In genomic region chr11:53890906-53891504, GRCm38 (mm10) we compare ENCODE assay signal across 8 mouse cellular contexts. TPM values are rescaled to one million over a fixed set of nuclear protein-coding genes. Genes with fewer than 3 reads are reported as not detected.
DNase-seq lines count a peak whose midpoint lies in the region; ATAC-seq and TF ChIP-seq lines count a peak whose summit lies in the region.

No protein-coding gene starts in this region.

- H3K4me1 ChIP-seq in heart, embryonic 11.5 days (ENCODE audit: control insufficient read depth, insufficient read depth, low read length), result peaks cover 13% of the 10 kb centered on the region; the same call in 1 of the 2 replicates
- H3K4me1 ChIP-seq in embryonic fibroblast, embryonic 13.5 days (ENCODE audit: control insufficient read depth, insufficient read depth, low read length), result no peaks in the 10 kb centered on the region; the same call in 1 of the 2 replicates
- H3K4me1 ChIP-seq in intestine, embryonic 15.5 days (replicated peaks), result peaks cover 22% of the 10 kb centered on the region
- peaks cover 19% of the 10 kb centered on the region for H3K4me1 ChIP-seq in midbrain, embryonic 16.5 days (ENCODE audit: control insufficient read depth, insufficient read depth, low read length)

- no peak for TF ChIP-seq CTCF in embryonic fibroblast, embryonic 13.5 days (IDR thresholded peaks at IDR 0.05; ENCODE audit: borderline replicate concordance, insufficient read depth, low read length)

- no peaks in the 10 kb centered on the region for H3K9me3 ChIP-seq in heart, embryonic 11.5 days (replicated peaks; ENCODE audit: control insufficient read depth, low read length)
- no peaks in the 10 kb centered on the region for H3K9me3 ChIP-seq in intestine, embryonic 15.5 days
- H3K9me3 ChIP-seq in midbrain, embryonic 16.5 days (replicated peaks; ENCODE audit: control insufficient read depth, low read length, poor library complexity, severe bottlenecking), result no peaks in the 10 kb centered on the region

- DNase-seq in heart, postnatal 14 days, result no peak
- peak; percentile 10 for DNase-seq in ES-CJ7 (ENCODE audit: low read depth, low spot score)
- DNase-seq in T-cell, adult 2 months (ENCODE audit: low spot score), result no peak
- no peak for DNase-seq in urinary bladder, adult 2 months (ENCODE audit: low spot score)

- TF ChIP-seq POLR2A in embryonic fibroblast, embryonic 13.5 days (IDR thresholded peaks at IDR 0.05; ENCODE audit: low read depth, low read length), result no peak

- no peaks in the 10 kb centered on the region for H3K27me3 ChIP-seq in heart, embryonic 11.5 days (ENCODE audit: control insufficient read depth, insufficient read depth, low read length)
- H3K27me3 ChIP-seq in intestine, embryonic 15.5 days (replicated peaks), result no peaks in the 10 kb centered on the region
- no peaks in the 10 kb centered on the region for H3K27me3 ChIP-seq in midbrain, embryonic 16.5 days (ENCODE audit: control insufficient read depth, insufficient read depth, low read depth, low read length)

- intact Hi-C loops in heart, postnatal 14 days (cut with DNase I), result no loop called here

- H3K36me3 ChIP-seq in heart, embryonic 11.5 days (ENCODE audit: control insufficient read depth, insufficient read depth, low read length), result no peaks in the 10 kb centered on the region
- no peaks in the 10 kb centered on the region for H3K36me3 ChIP-seq in intestine, embryonic 15.5 days
- peaks cover 2% of the 10 kb centered on the region; the same call in 1 of the 2 replicates for H3K36me3 ChIP-seq in midbrain, embryonic 16.5 days (ENCODE audit: control insufficient read depth, insufficient read depth, low read length)

- 3% methylated on average over 33 of the region's 33 CpGs for WGBS in heart, embryonic 11.5 days (ENCODE audit: insufficient replicate concordance)
- WGBS in intestine, embryonic 15.5 days, result 2% methylated on average over 33 of the region's 33 CpGs
- WGBS in midbrain, embryonic 16.5 days, result 3% methylated on average over 33 of the region's 33 CpGs

- peak overlapping the region; percentile 89 for H3K4me2 ChIP-seq in heart, embryonic 11.5 days
- H3K4me2 ChIP-seq in intestine, embryonic 15.5 days (replicated peaks), result peak overlapping the region; percentile 91
- H3K4me2 ChIP-seq in midbrain, embryonic 16.5 days (ENCODE audit: low read length), result peak overlapping the region; percentile 82

- ATAC-seq in heart, embryonic 11.5 days (replicated peaks; ENCODE audit: insufficient number of reproducible peaks, low FRiP score, low TSS enrichment), result peak; percentile 15; the same call in 1 of the 2 replicates
- no peak for ATAC-seq in intestine, embryonic 15.5 days
- ATAC-seq in midbrain, embryonic 16.5 days, result no peak; the same call in none of the 2 replicates

- H3K27ac ChIP-seq in heart, embryonic 11.5 days (ENCODE audit: low read depth, low read length), result peak overlapping the region; percentile 18; the same call in 1 of the 2 replicates
- no peak overlapping the region for H3K27ac ChIP-seq in embryonic fibroblast, embryonic 13.5 days (ENCODE audit: insufficient read depth, low read length)
- peak overlapping the region; percentile 66 for H3K27ac ChIP-seq in intestine, embryonic 15.5 days
- H3K27ac ChIP-seq in midbrain, embryonic 16.5 days (ENCODE audit: low read length), result peak overlapping the region; percentile 63

- H3K4me3 ChIP-seq in heart, embryonic 11.5 days (ENCODE audit: low read depth, low read length), result peak overlapping the region; percentile 65
- peak overlapping the region; percentile 67 for H3K4me3 ChIP-seq in embryonic fibroblast, embryonic 13.5 days (ENCODE audit: insufficient read depth, low read length)
- peak overlapping the region; percentile 61 for H3K4me3 ChIP-seq in intestine, embryonic 15.5 days (replicated peaks)
- H3K4me3 ChIP-seq in midbrain, embryonic 16.5 days (ENCODE audit: low read depth, low read length), result peak overlapping the region; percentile 69

- peak overlapping the region; percentile 65 for H3K9ac ChIP-seq in heart, embryonic 11.5 days (ENCODE audit: low read depth, low read length)
- H3K9ac ChIP-seq in intestine, embryonic 15.5 days, result peak overlapping the region; percentile 67
- peak overlapping the region; percentile 74 for H3K9ac ChIP-seq in midbrain, embryonic 16.5 days (ENCODE audit: low read depth, low read length)

RNA-seq across cellular contexts. Expression of gene Slc22a5, which starts 0.5 kb away (rescaled TPM):
- polyA plus RNA-seq in heart, embryonic 11.5 days (2014; fragmentation: Nextera tagmentation; extraction: Ambion mirVana), result 8.1 and 9.2 TPM in 2 replicates
- total RNA-seq in heart, postnatal 14 days (2021), result 10 to 100 TPM; 20.9 to 23.7 TPM
- 7.1 and 7.2 TPM in 2 replicates for polyA plus RNA-seq in embryonic fibroblast, embryonic 13.5 days (2011; ENCODE audit: insufficient read length, low read depth, missing spikeins)
- 10.5 and 10.9 TPM in 2 replicates for polyA plus RNA-seq in intestine, embryonic 15.5 days (2015; fragmentation: Nextera tagmentation; extraction: Ambion mirVana)
- polyA plus RNA-seq in midbrain, embryonic 16.5 days (2015; fragmentation: Nextera tagmentation; extraction: Ambion mirVana), result 10.1 and 11.0 TPM in 2 replicates
- 26.2 and 30.0 TPM in 2 replicates for polyA plus RNA-seq in urinary bladder, adult 2 months (2012; rRNA removed)

RNA-seq across cellular contexts. Expression of gene Gm12216, which starts 31.9 kb away (rescaled TPM):
- polyA plus RNA-seq in heart, embryonic 11.5 days (2014; fragmentation: Nextera tagmentation; extraction: Ambion mirVana), result 0.63 TPM in 1 of 2 replicates, not detected in the other
- total RNA-seq in heart, postnatal 14 days (2021), result 1 to 10 TPM; 2.0 to 3.6 TPM
- not detected in 2 replicates for polyA plus RNA-seq in embryonic fibroblast, embryonic 13.5 days (2011; ENCODE audit: insufficient read length, low read depth, missing spikeins)
- polyA plus RNA-seq in intestine, embryonic 15.5 days (2015; fragmentation: Nextera tagmentation; extraction: Ambion mirVana), result 1.2 and 1.7 TPM in 2 replicates
- 0.31 and 0.39 TPM in 2 replicates for polyA plus RNA-seq in midbrain, embryonic 16.5 days (2015; fragmentation: Nextera tagmentation; extraction: Ambion mirVana)
- polyA plus RNA-seq in urinary bladder, adult 2 months (2012; rRNA removed), result 16.5 and 17.0 TPM in 2 replicates
